Mouse (Mus musculus): ENCODE results near the gene Psrc1. TPM values are rescaled to one million over a fixed set of nuclear protein-coding genes. Genes with fewer than 3 reads are reported as not detected.

Psrc1 gene
- polyA plus RNA-seq (2015; fragmentation: Nextera tagmentation; extraction: Ambion mirVana): 22.1 and 26.1 TPM in 2 replicates

GRCm38 (mm10) chr3:108383485-108384354 is at the start of gene Psrc1:
TSS of gene Psrc1 (plus strand) at chr3:108383839.
- no peak within 1 kb of the TSS for H3K27ac ChIP-seq (ENCODE audit: low read length)
- no peaks in the 10 kb centered on the region for H3K36me3 ChIP-seq (ENCODE audit: control insufficient read depth, insufficient read depth, low read length)
- peak within 1 kb of the TSS; percentile 70 for H3K4me2 ChIP-seq (ENCODE audit: low read depth, low read length)
- H3K9me3 ChIP-seq (ENCODE audit: control insufficient read depth, low read length): no peaks in the 10 kb centered on the region
- peak within 1 kb of the TSS; percentile 75 for H3K4me3 ChIP-seq (ENCODE audit: low read length)
- peaks cover 26% of the 10 kb centered on the region for H3K4me1 ChIP-seq (ENCODE audit: control insufficient read depth, insufficient read depth, low read length)
- under 1% methylated on average over 44 of the region's 44 CpGs for WGBS
- peak; percentile 93 for ATAC-seq
- peak within 1 kb of the TSS; percentile 71 for H3K9ac ChIP-seq (ENCODE audit: low read depth, low read length)
- no peaks in the 10 kb centered on the region for H3K27me3 ChIP-seq (replicated peaks; ENCODE audit: control insufficient read depth, insufficient read depth, low read length)

GRCm38 (mm10) chr3:108336878-108337277 is 46.8 kb upstream of the Psrc1 start:
- Histone ChIP-seq H3K4me3 (ENCODE audit: low read length) (no peak overlapping the region), H3K9ac (ENCODE audit: low read depth, low read length) (no peak overlapping the region), H3K27me3 (replicated peaks; ENCODE audit: control insufficient read depth, insufficient read depth, low read length) (no peaks in the 10 kb centered on the region), H3K4me1 (ENCODE audit: control insufficient read depth, insufficient read depth, low read length) (no peaks in the 10 kb centered on the region), H3K4me2 (ENCODE audit: low read depth, low read length) (no peak overlapping the region), H3K27ac (ENCODE audit: low read length) (no peak overlapping the region), H3K36me3 (ENCODE audit: control insufficient read depth, insufficient read depth, low read length) (no peaks in the 10 kb centered on the region; the same call in 1 of the 2 replicates), H3K9me3 (ENCODE audit: control insufficient read depth, low read length) (no peaks in the 10 kb centered on the region)
- 91% methylated on average over 5 of the region's 5 CpGs for WGBS
- ATAC-seq: no peak

GRCm38 (mm10) chr3:108341040-108341439 is 42.6 kb upstream of the Psrc1 start:
- Histone ChIP-seq H3K36me3 (ENCODE audit: control insufficient read depth, insufficient read depth, low read length) (no peaks in the 10 kb centered on the region), H3K4me1 (ENCODE audit: control insufficient read depth, insufficient read depth, low read length) (no peaks in the 10 kb centered on the region), H3K4me3 (ENCODE audit: low read length) (no peak overlapping the region)

GRCm38 (mm10) chr3:108342185-108342584 is 41.5 kb upstream of the Psrc1 start:
- Histone ChIP-seq H3K27ac (ENCODE audit: low read length) (no peak overlapping the region), H3K4me2 (ENCODE audit: low read depth, low read length) (no peak overlapping the region), H3K4me3 (ENCODE audit: low read length) (no peak overlapping the region), H3K36me3 (ENCODE audit: control insufficient read depth, insufficient read depth, low read length) (no peaks in the 10 kb centered on the region), H3K9ac (ENCODE audit: low read depth, low read length) (no peak overlapping the region), H3K9me3 (ENCODE audit: control insufficient read depth, low read length) (no peaks in the 10 kb centered on the region), H3K27me3 (replicated peaks; ENCODE audit: control insufficient read depth, insufficient read depth, low read length) (no peaks in the 10 kb centered on the region), H3K4me1 (ENCODE audit: control insufficient read depth, insufficient read depth, low read length) (no peaks in the 10 kb centered on the region)
- WGBS: 85% methylated on average over 7 of the region's 7 CpGs
- ATAC-seq: no peak

More at GRCm38 (mm10) chr3:108341040-108341439, 42.6 kb upstream of the Psrc1 start:
- Histone ChIP-seq H3K4me2 (ENCODE audit: low read depth, low read length) (no peak overlapping the region), H3K9me3 (ENCODE audit: control insufficient read depth, low read length) (no peaks in the 10 kb centered on the region), H3K27ac (ENCODE audit: low read length) (no peak overlapping the region), H3K9ac (ENCODE audit: low read depth, low read length) (no peak overlapping the region), H3K27me3 (replicated peaks; ENCODE audit: control insufficient read depth, insufficient read depth, low read length) (no peaks in the 10 kb centered on the region)
- no peak for ATAC-seq
- WGBS: 71% methylated on average over 2 of the region's 2 CpGs

- ATAC-seq: no peak
- H3K27me3 ChIP-seq (replicated peaks; ENCODE audit: control insufficient read depth, insufficient read depth, low read length): no peaks in the 10 kb centered on the region
- peaks cover 3% of the 10 kb centered on the region; the same call in 1 of the 2 replicates for H3K36me3 ChIP-seq (ENCODE audit: control insufficient read depth, insufficient read depth, low read length)
- H3K9ac ChIP-seq (ENCODE audit: low read depth, low read length): no peak overlapping the region
- no peaks in the 10 kb centered on the region for H3K4me1 ChIP-seq (ENCODE audit: control insufficient read depth, insufficient read depth, low read length)
- H3K9me3 ChIP-seq (ENCODE audit: control insufficient read depth, low read length): no peaks in the 10 kb centered on the region
- WGBS: 85% methylated on average over 7 of the region's 7 CpGs
- no peak overlapping the region for H3K4me2 ChIP-seq (ENCODE audit: low read depth, low read length)
- H3K4me3 ChIP-seq (ENCODE audit: low read length): no peak overlapping the region
- no peak overlapping the region for H3K27ac ChIP-seq (ENCODE audit: low read length)
Observed at GRCm38 (mm10) chr3:108345855-108346254, 37.8 kb upstream of the Psrc1 start.

GRCm38 (mm10) chr3:108348376-108348775 is 35.3 kb upstream of the Psrc1 start:
- Histone ChIP-seq H3K4me3 (ENCODE audit: low read length) (no peak overlapping the region), H3K4me1 (ENCODE audit: control insufficient read depth, insufficient read depth, low read length) (no peaks in the 10 kb centered on the region), H3K27ac (ENCODE audit: low read length) (no peak overlapping the region), H3K27me3 (replicated peaks; ENCODE audit: control insufficient read depth, insufficient read depth, low read length) (no peaks in the 10 kb centered on the region), H3K36me3 (ENCODE audit: control insufficient read depth, insufficient read depth, low read length) (peaks cover 9% of the 10 kb centered on the region; the same call in 1 of the 2 replicates), H3K4me2 (ENCODE audit: low read depth, low read length) (no peak overlapping the region), H3K9ac (ENCODE audit: low read depth, low read length) (no peak overlapping the region), H3K9me3 (ENCODE audit: control insufficient read depth, low read length) (no peaks in the 10 kb centered on the region)
- ATAC-seq: no peak
- 81% methylated on average over 9 of the region's 9 CpGs for WGBS

- no peaks in the 10 kb centered on the region for H3K4me1 ChIP-seq (ENCODE audit: control insufficient read depth, insufficient read depth, low read length)
- no peak overlapping the region for H3K27ac ChIP-seq (ENCODE audit: low read length)
- H3K4me2 ChIP-seq (ENCODE audit: low read depth, low read length): no peak overlapping the region
- no peak overlapping the region for H3K4me3 ChIP-seq (ENCODE audit: low read length)
- H3K9me3 ChIP-seq (ENCODE audit: control insufficient read depth, low read length): no peaks in the 10 kb centered on the region
- H3K27me3 ChIP-seq (replicated peaks; ENCODE audit: control insufficient read depth, insufficient read depth, low read length): no peaks in the 10 kb centered on the region
- no peak overlapping the region for H3K9ac ChIP-seq (ENCODE audit: low read depth, low read length)
- 79% methylated on average over 3 of the region's 3 CpGs for WGBS
- ATAC-seq: no peak
- H3K36me3 ChIP-seq (ENCODE audit: control insufficient read depth, insufficient read depth, low read length): peaks cover 12% of the 10 kb centered on the region
Observed at GRCm38 (mm10) chr3:108355245-108355644, 28.4 kb upstream of the Psrc1 start.

GRCm38 (mm10) chr3:108357051-108357450 is 26.6 kb upstream of the Psrc1 start:
- WGBS: 86% methylated on average over 10 of the region's 10 CpGs
- no peak for ATAC-seq
- no peaks in the 10 kb centered on the region for H3K27me3 ChIP-seq (replicated peaks; ENCODE audit: control insufficient read depth, insufficient read depth, low read length)
- no peaks in the 10 kb centered on the region for H3K9me3 ChIP-seq (ENCODE audit: control insufficient read depth, low read length)
- H3K4me1 ChIP-seq (ENCODE audit: control insufficient read depth, insufficient read depth, low read length): peaks cover 5% of the 10 kb centered on the region
- no peak overlapping the region for H3K9ac ChIP-seq (ENCODE audit: low read depth, low read length)
- no peak overlapping the region for H3K27ac ChIP-seq (ENCODE audit: low read length)
- H3K36me3 ChIP-seq (ENCODE audit: control insufficient read depth, insufficient read depth, low read length): peaks cover 6% of the 10 kb centered on the region
- H3K4me3 ChIP-seq (ENCODE audit: low read length): no peak overlapping the region
- H3K4me2 ChIP-seq (ENCODE audit: low read depth, low read length): no peak overlapping the region

- Histone ChIP-seq H3K27ac (ENCODE audit: low read length) (no peak overlapping the region), H3K36me3 (ENCODE audit: control insufficient read depth, insufficient read depth, low read length) (peaks cover 6% of the 10 kb centered on the region), H3K4me2 (ENCODE audit: low read depth, low read length) (no peak overlapping the region), H3K4me3 (ENCODE audit: low read length) (no peak overlapping the region), H3K4me1 (ENCODE audit: control insufficient read depth, insufficient read depth, low read length) (peaks cover 5% of the 10 kb centered on the region), H3K9ac (ENCODE audit: low read depth, low read length) (no peak overlapping the region), H3K9me3 (ENCODE audit: control insufficient read depth, low read length) (no peaks in the 10 kb centered on the region), H3K27me3 (replicated peaks; ENCODE audit: control insufficient read depth, insufficient read depth, low read length) (no peaks in the 10 kb centered on the region)
- 80% methylated on average over 6 of the region's 6 CpGs for WGBS
- ATAC-seq: no peak
Observed at GRCm38 (mm10) chr3:108358445-108358844, 25.2 kb upstream of the Psrc1 start.

Data from intestine, embryonic 16.5 days (tissue).